Mouse (Mus musculus) liver, embryonic 13.5 days (tissue): ENCODE results near the gene Usp25. TPM values are rescaled to one million over a fixed set of nuclear protein-coding genes. Genes with fewer than 3 reads are reported as not detected.

Source experiments
- ATAC-seq: fragments of 200-750 bp; cut with Nextera tagmentation; 2 replicates; pipeline ENCODE4 v1.8.0; 2017; ENCODE audit warnings: low read depth, mild to moderate bottlenecking, moderate number of reproducible peaks, moderate library complexity
- DNase-seq: peaks from one replicate; pipeline ENCODE4 v3.0.0; 2022
- H3K27ac ChIP-seq: fragments of 300-500 bp; sonication (generic); 2 replicates; pipeline ENCODE4 v1.5.1; 2015; ENCODE audit warnings: moderate library complexity, mild to moderate bottlenecking, inconsistent platforms
- H3K27me3 ChIP-seq: fragments of 300-500 bp; sonication (generic); 2 replicates; pipeline ENCODE4 v1.6.1; 2015; ENCODE audit warnings: mild to moderate bottlenecking, inconsistent platforms
- H3K36me3 ChIP-seq: fragments of 300-500 bp; sonication (generic); 2 replicates; pipeline ENCODE4 v1.6.1; 2015; ENCODE audit warnings: mild to moderate bottlenecking, inconsistent platforms
- H3K4me1 ChIP-seq: fragments of 300-500 bp; sonication (generic); replicated peaks from 2 replicates; pipeline ENCODE4 v1.6.1; 2015; ENCODE audit warnings: inconsistent platforms
- H3K4me2 ChIP-seq: fragments of 300-500 bp; sonication (generic); 2 replicates; pipeline ENCODE4 v1.6.1; 2015; ENCODE audit warnings: inconsistent platforms, mild to moderate bottlenecking, moderate library complexity
- H3K4me3 ChIP-seq: fragments of 300-500 bp; sonication (generic); replicated peaks from 2 replicates; pipeline ENCODE4 v1.5.1; 2015; ENCODE audit warnings: mild to moderate bottlenecking, inconsistent platforms
- H3K9ac ChIP-seq: fragments of 300-500 bp; sonication (generic); 2 replicates; pipeline ENCODE4 v1.6.1; 2015; ENCODE audit warnings: mild to moderate bottlenecking, inconsistent platforms
- H3K9me3 ChIP-seq: fragments of 300-500 bp; sonication (generic); replicated peaks from 2 replicates; pipeline ENCODE4 v1.6.1; 2016; ENCODE audit warnings: inconsistent platforms
- WGBS: fragments of 180-500 bp; shearing (Covaris S2); methylation state at CpG from one replicate; pipeline ENCODE4 v1.1.7; 2015; ENCODE audit not compliant: insufficient replicate concordance; 5-methylcytosine and 5-hydroxymethylcytosine counted together
- polyA plus RNA-seq: library from polyadenylated mRNA; unstranded; fragments of >200 nt; fragmentation: Nextera tagmentation; extraction: Ambion mirVana; gene quantifications from 2 replicates; pipeline ENCODE4 v1.2.1, GENCODE M21; 2015

The Usp25 gene
- 37.1 and 42.3 TPM in 2 replicates for polyA plus RNA-seq

DNA sequence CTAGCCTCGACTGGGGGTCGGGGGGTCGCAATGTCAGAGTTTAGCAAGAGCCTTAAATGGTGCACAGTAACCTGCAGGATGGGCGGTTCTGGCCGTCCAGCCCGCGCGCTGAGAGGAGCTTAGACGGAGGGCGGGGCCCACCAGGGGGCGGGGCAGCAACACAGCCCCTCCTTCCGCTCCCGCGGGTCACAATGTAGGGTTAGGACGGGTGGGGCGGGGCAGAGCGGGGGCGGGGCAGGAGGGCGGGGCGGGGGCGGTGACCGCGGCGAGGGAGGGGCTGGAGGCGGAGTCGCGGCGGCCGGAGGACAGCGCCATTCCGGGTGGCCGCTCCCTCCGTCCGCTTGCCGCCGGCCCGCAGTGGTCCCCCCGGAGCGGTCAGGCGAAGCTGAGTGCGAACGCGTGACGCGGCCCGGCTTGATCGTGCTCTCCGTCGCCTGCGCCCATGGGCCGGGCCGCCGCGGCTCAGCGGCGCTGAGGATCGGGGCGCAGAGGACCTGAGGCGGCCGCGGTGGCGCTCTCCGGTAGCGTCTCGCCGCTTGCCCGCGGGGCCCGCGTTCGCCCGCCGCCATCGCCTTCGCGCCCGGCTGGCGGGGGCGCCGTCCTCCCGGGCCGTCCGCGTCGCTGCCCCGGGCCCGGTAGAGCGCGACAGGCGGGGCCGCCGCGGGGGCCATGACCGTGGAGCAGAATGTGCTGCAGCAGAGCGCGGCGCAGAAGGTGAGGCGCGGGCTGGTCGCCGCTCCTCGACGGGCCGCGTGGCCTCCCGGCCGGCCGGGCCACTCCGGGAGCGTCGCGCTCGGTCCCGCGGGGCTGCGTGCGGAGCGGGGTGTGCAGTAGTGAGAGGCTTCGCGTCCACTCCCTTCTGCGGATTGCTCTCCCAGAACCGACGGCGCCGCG, at the start of gene Usp25:
Gene Usp25, plus strand, starts transcription at position 280 of the 894 bp plus-strand sequence.
- Histone ChIP-seq H3K36me3 (peaks cover 7% of the 10 kb centered on the region), H3K9me3 (no peaks in the 10 kb centered on the region), H3K4me2 (peak within 1 kb of the TSS; percentile 75), H3K4me1 (peaks cover 28% of the 10 kb centered on the region), H3K4me3 (peak within 1 kb of the TSS; percentile 96), H3K27me3 (no peaks in the 10 kb centered on the region), H3K27ac (peak within 1 kb of the TSS; percentile 95), H3K9ac (peak within 1 kb of the TSS; percentile 99)
- ATAC-seq (peak; percentile 93), DNase-seq (peak; percentile 91)
- under 1% methylated on average over 121 of the region's 126 CpGs for WGBS

- peak; percentile 2 for DNase-seq
- Histone ChIP-seq H3K9me3 (no peaks in the 10 kb centered on the region), H3K27me3 (no peaks in the 10 kb centered on the region), H3K4me1 (peaks cover 6% of the 10 kb centered on the region; the same call in 1 of the 2 replicates), H3K9ac (no peak overlapping the region), H3K4me2 (no peak overlapping the region), H3K27ac (no peak overlapping the region), H3K36me3 (no peaks in the 10 kb centered on the region), H3K4me3 (no peak overlapping the region)
- ATAC-seq: peak; percentile 81
- WGBS: 67% methylated on average over 3 of the region's 3 CpGs
Observed at GRCm38 (mm10) chr16:76967593-76968275, 45.8 kb upstream of the Usp25 start.

DNA sequence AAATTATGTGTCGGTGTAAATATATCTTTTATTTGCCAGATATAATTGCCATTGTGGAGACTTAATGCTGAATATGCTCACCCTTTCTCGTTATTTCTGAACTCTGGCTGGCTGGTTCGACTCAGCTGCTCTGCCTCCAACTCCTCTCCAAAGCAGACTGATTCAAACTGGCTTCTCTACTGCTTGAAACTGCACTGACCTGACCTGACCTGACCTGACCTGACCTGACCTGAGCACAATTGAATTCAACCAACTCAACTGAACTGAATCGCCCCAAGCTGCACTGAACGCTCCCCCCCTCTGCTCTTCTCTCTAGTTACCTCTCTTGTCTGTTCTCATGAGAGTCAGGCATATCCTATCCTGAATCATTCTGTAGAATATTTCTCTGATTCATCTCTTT, 42.3 kb upstream of the Usp25 start:
- H3K4me3 ChIP-seq: no peak overlapping the region
- no peaks in the 10 kb centered on the region for H3K27me3 ChIP-seq
- H3K9me3 ChIP-seq: no peaks in the 10 kb centered on the region
- peaks cover 6% of the 10 kb centered on the region; the same call in 1 of the 2 replicates for H3K4me1 ChIP-seq
- no peaks in the 10 kb centered on the region for H3K36me3 ChIP-seq
- H3K4me2 ChIP-seq: no peak overlapping the region
- ATAC-seq: no peak
- WGBS: 60% methylated on average over 5 of the region's 5 CpGs
- H3K27ac ChIP-seq: no peak overlapping the region
- H3K9ac ChIP-seq: no peak overlapping the region
- DNase-seq: no peak

DNA sequence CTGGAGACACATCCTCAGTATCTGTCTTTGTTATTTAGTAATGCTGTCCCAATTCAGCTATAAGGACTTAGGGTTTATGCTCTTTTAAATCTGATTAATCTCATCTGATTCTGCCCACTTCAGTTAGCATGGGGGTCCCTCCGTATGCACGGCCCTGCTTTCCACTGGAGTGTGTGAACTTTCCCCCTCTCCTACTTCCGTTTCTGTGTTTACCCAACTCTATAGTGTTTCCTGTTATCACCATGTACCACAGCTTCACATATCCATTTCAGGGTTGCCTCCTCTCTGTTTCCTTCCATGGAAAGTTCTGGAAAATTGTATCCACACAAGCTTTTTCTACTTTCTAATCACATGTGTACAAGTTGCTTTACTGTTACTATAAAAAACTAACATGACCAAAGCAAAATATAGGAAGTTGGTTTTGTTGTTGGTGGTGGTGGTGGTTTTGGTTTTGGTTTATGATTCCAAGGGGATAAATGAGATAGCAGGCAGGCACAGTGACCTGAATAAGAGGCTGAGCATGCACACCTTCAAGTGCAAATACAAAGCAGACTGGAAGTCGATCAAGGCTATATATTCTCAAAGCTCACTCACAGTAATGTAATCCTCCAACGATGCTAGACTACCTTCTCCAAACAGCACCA, 36.6 kb upstream of the Usp25 start:
- H3K9ac ChIP-seq: no peak overlapping the region
- no peak overlapping the region for H3K4me2 ChIP-seq
- no peak overlapping the region for H3K27ac ChIP-seq
- ATAC-seq (no peak), DNase-seq (no peak)
- WGBS: 44% methylated on average over 5 of the region's 5 CpGs
- H3K4me1 ChIP-seq: no peaks in the 10 kb centered on the region
- H3K9me3 ChIP-seq: no peaks in the 10 kb centered on the region
- no peak overlapping the region for H3K4me3 ChIP-seq
- H3K36me3 ChIP-seq: no peaks in the 10 kb centered on the region
- no peaks in the 10 kb centered on the region for H3K27me3 ChIP-seq

DNA sequence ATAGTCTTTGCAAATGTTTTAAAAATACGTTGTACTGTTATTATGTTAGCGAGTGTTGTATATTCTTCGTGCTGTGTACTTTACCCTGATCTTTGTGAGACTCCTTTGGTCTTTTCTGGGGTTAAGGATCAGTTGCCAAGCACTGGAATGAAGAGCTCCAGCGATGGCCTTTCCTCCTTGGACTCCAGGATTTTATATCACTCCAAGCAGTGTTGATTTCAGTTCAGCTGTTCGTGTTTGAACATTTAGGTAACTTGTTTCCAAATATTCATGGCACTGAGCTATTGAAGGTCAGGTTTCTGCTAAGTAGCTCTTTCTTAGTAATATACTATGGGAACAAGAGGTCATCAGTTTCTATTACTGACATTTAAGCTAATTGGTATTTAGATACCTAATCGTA, 29.8 kb upstream of the Usp25 start:
- H3K4me1 ChIP-seq: no peaks in the 10 kb centered on the region
- no peaks in the 10 kb centered on the region for H3K36me3 ChIP-seq
- H3K4me2 ChIP-seq: no peak overlapping the region
- H3K9me3 ChIP-seq: no peaks in the 10 kb centered on the region
- H3K27ac ChIP-seq: no peak overlapping the region
- H3K9ac ChIP-seq: no peak overlapping the region
- DNase-seq: no peak
- no peaks in the 10 kb centered on the region for H3K27me3 ChIP-seq
- 71% methylated on average over 6 of the region's 6 CpGs for WGBS
- H3K4me3 ChIP-seq: no peak overlapping the region
- no peak for ATAC-seq

GRCm38 (mm10) chr16:76987711-76988110, 25.8 kb upstream of the Usp25 start:
- Histone ChIP-seq H3K36me3 (no peaks in the 10 kb centered on the region), H3K27ac (no peak overlapping the region), H3K27me3 (no peaks in the 10 kb centered on the region), H3K4me3 (no peak overlapping the region), H3K9ac (no peak overlapping the region), H3K4me2 (no peak overlapping the region), H3K4me1 (no peaks in the 10 kb centered on the region), H3K9me3 (no peaks in the 10 kb centered on the region)
- ATAC-seq: no peak
- 65% methylated on average over 4 of the region's 4 CpGs for WGBS
- DNase-seq: no peak

DNA sequence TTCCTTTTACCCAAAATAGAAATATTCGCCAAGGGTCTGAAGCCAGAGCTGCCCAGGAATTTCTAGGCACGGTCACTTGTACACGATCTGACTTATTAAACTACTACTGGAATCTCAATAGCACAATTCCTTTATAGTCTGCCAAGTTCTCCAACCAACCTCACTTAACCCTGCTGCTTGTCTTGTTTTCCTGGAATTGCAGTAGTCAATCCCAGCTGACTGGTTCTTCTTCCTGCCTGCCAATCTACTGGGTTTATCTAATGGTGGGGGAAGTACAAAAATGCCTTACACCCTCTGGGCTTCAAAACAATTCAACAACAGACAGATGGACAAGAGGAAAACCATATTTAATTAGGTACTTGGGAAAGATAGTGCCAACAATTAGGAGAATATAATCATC, 9.6 kb upstream of the Usp25 start:
- Histone ChIP-seq H3K4me1 (0 out of 2 replicates have a peak, but pooled peaks cover 2% of the 10 kb centered on the region), H3K27me3 (no peaks in the 10 kb centered on the region), H3K36me3 (no peaks in the 10 kb centered on the region), H3K4me3 (no peak overlapping the region), H3K9ac (no peak overlapping the region), H3K27ac (no peak overlapping the region), H3K9me3 (no peaks in the 10 kb centered on the region), H3K4me2 (no peak overlapping the region)
- WGBS: 72% methylated on average over 3 of the region's 3 CpGs
- no peak for ATAC-seq
- no peak for DNase-seq

DNA sequence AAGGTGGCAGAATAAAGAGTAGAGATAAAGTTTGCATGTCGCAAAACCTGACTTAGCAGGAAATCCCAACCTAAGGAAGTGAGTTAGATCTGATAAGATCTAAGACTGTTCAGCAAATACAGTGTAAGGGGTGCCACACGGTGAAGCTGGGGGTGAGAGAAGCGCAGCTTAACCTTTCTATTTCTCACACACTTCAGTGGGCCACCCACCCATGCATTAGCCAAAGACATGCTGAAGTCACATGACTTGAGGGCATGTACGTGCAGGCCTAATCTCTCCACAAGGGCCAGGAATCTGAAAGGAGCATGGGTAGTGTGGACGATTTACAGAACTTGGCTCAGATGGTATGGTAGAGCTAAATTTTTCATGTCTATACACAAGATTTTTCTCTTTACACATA, 4.3 kb upstream of the Usp25 start:
- H3K27me3 ChIP-seq: no peaks in the 10 kb centered on the region
- DNase-seq: no peak
- no peaks in the 10 kb centered on the region for H3K36me3 ChIP-seq
- H3K4me1 ChIP-seq: peaks cover 8% of the 10 kb centered on the region
- no peaks in the 10 kb centered on the region for H3K9me3 ChIP-seq
- ATAC-seq: no peak
- WGBS: 24% methylated on average over 5 of the region's 5 CpGs
- H3K27ac ChIP-seq: no peak overlapping the region
- H3K9ac ChIP-seq: no peak overlapping the region
- no peak overlapping the region for H3K4me2 ChIP-seq
- H3K4me3 ChIP-seq: no peak overlapping the region

GRCm38 (mm10) chr16:77014321-77015211, 1.1 kb downstream of the Usp25 start:
- Histone ChIP-seq H3K4me1 (peaks cover 31% of the 10 kb centered on the region), H3K27ac (peak overlapping the region; percentile 95), H3K36me3 (peaks cover 7% of the 10 kb centered on the region), H3K27me3 (no peaks in the 10 kb centered on the region), H3K4me3 (peak overlapping the region; percentile 96), H3K9me3 (no peaks in the 10 kb centered on the region), H3K4me2 (peak overlapping the region; percentile 75), H3K9ac (peak overlapping the region; percentile 99)
- DNase-seq: no peak
- ATAC-seq: no peak
- 2% methylated on average over 17 of the region's 17 CpGs for WGBS

- ATAC-seq (no peak), DNase-seq (no peak)
- Histone ChIP-seq H3K9ac (peak overlapping the region; percentile 99), H3K36me3 (peaks cover 7% of the 10 kb centered on the region), H3K9me3 (no peaks in the 10 kb centered on the region), H3K27me3 (no peaks in the 10 kb centered on the region), H3K4me1 (peaks cover 41% of the 10 kb centered on the region), H3K4me2 (peak overlapping the region; percentile 75), H3K4me3 (peak overlapping the region; percentile 96), H3K27ac (peak overlapping the region; percentile 95)
- WGBS: 13% methylated on average over 4 of the region's 4 CpGs
Observed at GRCm38 (mm10) chr16:77015380-77016346, 2.2 kb downstream of the Usp25 start.
